8 mouse cellular contexts compared by ENCODE assay signal in the genomic region with DNA sequence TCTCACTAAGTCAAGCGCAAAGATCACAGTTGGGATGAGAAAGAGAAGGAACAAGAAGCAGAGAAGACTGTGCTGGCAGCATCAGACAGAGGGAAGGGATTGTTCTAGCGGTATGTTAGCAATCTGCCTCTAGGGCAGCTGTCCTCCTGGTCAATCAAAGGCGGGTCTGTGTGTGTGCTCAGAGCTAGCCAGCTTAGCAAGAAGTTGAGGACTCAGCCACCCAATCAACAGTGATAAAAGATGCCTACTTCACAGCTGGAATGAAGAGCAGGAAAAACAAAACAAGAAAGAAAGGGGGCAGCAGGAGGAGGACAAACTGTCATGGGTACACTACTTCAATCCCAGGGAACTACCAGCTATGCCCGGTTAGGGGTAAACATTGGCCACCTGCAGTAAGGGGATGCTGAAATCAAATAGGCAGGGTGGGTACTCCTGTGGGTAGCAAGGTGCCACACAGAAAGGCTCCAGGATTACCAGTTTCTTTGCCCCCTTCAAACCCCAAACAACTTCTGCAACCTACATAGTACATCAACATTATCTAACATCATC. TPM values are rescaled to one million over a fixed set of nuclear protein-coding genes. Genes with fewer than 3 reads are reported as not detected.
A peak's percentile ranks its signal among the peaks of the same experiment; 100 is the strongest.
DNase-seq lines count a peak whose midpoint lies in the region; ATAC-seq lines count a peak whose summit lies in the region.

No protein-coding gene starts in this region.

- no peaks in the 10 kb centered on the region for H3K27me3 ChIP-seq in kidney, embryonic 14.5 days (ENCODE audit: control insufficient read depth, insufficient read depth, low read length)
- H3K27me3 ChIP-seq in hindbrain, embryonic 12.5 days, result no peaks in the 10 kb centered on the region

- H3K27ac ChIP-seq in kidney, embryonic 14.5 days (ENCODE audit: low read depth, low read length), result peak overlapping the region; percentile 97
- peak overlapping the region; percentile 96 for H3K27ac ChIP-seq in brown adipose tissue, adult 24 weeks (replicated peaks; ENCODE audit: low read depth, low read length)
- peak overlapping the region; percentile 82 for H3K27ac ChIP-seq in hindbrain, embryonic 12.5 days

- no peaks in the 10 kb centered on the region for H3K36me3 ChIP-seq in kidney, embryonic 14.5 days (ENCODE audit: control insufficient read depth, insufficient read depth, low read length)
- no peaks in the 10 kb centered on the region for H3K36me3 ChIP-seq in hindbrain, embryonic 12.5 days

- ATAC-seq in kidney, embryonic 14.5 days (ENCODE audit: low FRiP score, low TSS enrichment), result no peak
- ATAC-seq in hindbrain, embryonic 12.5 days (ENCODE audit: low FRiP score), result peak; percentile 23; the same call in 1 of the 2 replicates
- no peak for ATAC-seq in erythroblast, adult 5-6 weeks (replicated peaks; ENCODE audit: low FRiP score, poor library complexity, severe bottlenecking)

- H3K9me3 ChIP-seq in kidney, embryonic 14.5 days (ENCODE audit: control insufficient read depth, low read length), result no peaks in the 10 kb centered on the region
- H3K9me3 ChIP-seq in hindbrain, embryonic 12.5 days (replicated peaks), result no peaks in the 10 kb centered on the region

- 26% methylated on average over 4 of the region's 4 CpGs for WGBS in kidney, embryonic 14.5 days
- WGBS in hindbrain, embryonic 12.5 days, result 33% methylated on average over 4 of the region's 4 CpGs

- H3K4me3 ChIP-seq in kidney, embryonic 14.5 days (ENCODE audit: low read length), result peak overlapping the region; percentile 7; the same call in 1 of the 2 replicates
- H3K4me3 ChIP-seq in brown adipose tissue, adult 24 weeks (ENCODE audit: insufficient read depth, low read depth, low read length), result peak overlapping the region; percentile 9; the same call in 1 of the 2 replicates
- H3K4me3 ChIP-seq in hindbrain, embryonic 12.5 days, result no peak overlapping the region

- H3K4me1 ChIP-seq in kidney, embryonic 14.5 days (ENCODE audit: control insufficient read depth, insufficient read depth, low read length), result peaks cover 70% of the 10 kb centered on the region
- peaks cover 42% of the 10 kb centered on the region for H3K4me1 ChIP-seq in brown adipose tissue, adult 24 weeks (ENCODE audit: control insufficient read depth, insufficient read depth, insufficient read length, low read length)
- H3K4me1 ChIP-seq in hindbrain, embryonic 12.5 days, result peaks cover 57% of the 10 kb centered on the region

- H3K9ac ChIP-seq in kidney, embryonic 14.5 days (ENCODE audit: low read depth, low read length), result peak overlapping the region; percentile 40; the same call in 1 of the 2 replicates
- no peak overlapping the region for H3K9ac ChIP-seq in hindbrain, embryonic 12.5 days

- DNase-seq in kidney, postnatal 25 days, result no peak
- peak; percentile 41 for DNase-seq in lung, postnatal 36 days
- DNase-seq in thymus, postnatal 10 days (ENCODE audit: low spot score in 2 of 2), result no peak
- no peak for DNase-seq in left cerebral cortex, adult 11 months (ENCODE audit: low spot score)

- H3K4me2 ChIP-seq in kidney, embryonic 14.5 days (replicated peaks; ENCODE audit: low read depth, low read length), result peak overlapping the region; percentile 31; the same call in 1 of the 2 replicates
- H3K4me2 ChIP-seq in hindbrain, embryonic 12.5 days (replicated peaks), result peak overlapping the region; percentile 23

RNA-seq across cellular contexts. Expression of a gene that starts 15.6 kb away (rescaled TPM):
- 29.1 and 53.6 TPM in 2 replicates for polyA plus RNA-seq in kidney, embryonic 14.5 days (2014; fragmentation: Nextera tagmentation; extraction: Ambion mirVana)
- 32.5 and 35.3 TPM in 2 replicates for polyA plus RNA-seq in brown adipose tissue, adult 24 weeks (2012; ENCODE audit: insufficient read depth, insufficient read length, missing spikeins)
- 52.8 and 62.7 TPM in 2 replicates for polyA plus RNA-seq in hindbrain, embryonic 12.5 days (2016; fragmentation: Nextera tagmentation; extraction: Ambion mirVana)
- 8.8 and 10.0 TPM in 2 replicates for total RNA-seq in erythroblast, adult 5-6 weeks (2015; ENCODE audit: low replicate concordance)
- 6.2 and 9.5 TPM in 2 replicates for total RNA-seq in erythroblast, adult 5-6 weeks (2017; ENCODE audit: low replicate concordance)

RNA-seq across cellular contexts. Expression of a gene that starts 23.9 kb away (rescaled TPM):
- 0.24 and 0.31 TPM in 2 replicates for polyA plus RNA-seq in kidney, embryonic 14.5 days (2014; fragmentation: Nextera tagmentation; extraction: Ambion mirVana)
- polyA plus RNA-seq in brown adipose tissue, adult 24 weeks (2012; ENCODE audit: insufficient read depth, insufficient read length, missing spikeins), result not detected in 2 replicates
- polyA plus RNA-seq in hindbrain, embryonic 12.5 days (2016; fragmentation: Nextera tagmentation; extraction: Ambion mirVana), result 0.32 and 0.48 TPM in 2 replicates
- total RNA-seq in erythroblast, adult 5-6 weeks (2015; ENCODE audit: low replicate concordance), result not detected in 2 replicates
- not detected in 2 replicates for total RNA-seq in erythroblast, adult 5-6 weeks (2017; ENCODE audit: low replicate concordance)

RNA-seq across cellular contexts. Expression of a gene that starts 35.6 kb away (rescaled TPM):
- 404 and 541 TPM in 2 replicates for polyA plus RNA-seq in kidney, embryonic 14.5 days (2014; fragmentation: Nextera tagmentation; extraction: Ambion mirVana)
- 27.5 and 33.4 TPM in 2 replicates for polyA plus RNA-seq in brown adipose tissue, adult 24 weeks (2012; ENCODE audit: insufficient read depth, insufficient read length, missing spikeins)
- polyA plus RNA-seq in hindbrain, embryonic 12.5 days (2016; fragmentation: Nextera tagmentation; extraction: Ambion mirVana), result 281 and 304 TPM in 2 replicates
- 42.3 and 58.3 TPM in 2 replicates for total RNA-seq in erythroblast, adult 5-6 weeks (2015; ENCODE audit: low replicate concordance)
- total RNA-seq in erythroblast, adult 5-6 weeks (2017; ENCODE audit: low replicate concordance), result 23.3 and 23.4 TPM in 2 replicates

RNA-seq across cellular contexts. Expression of a gene that starts 42.8 kb away (rescaled TPM):
- polyA plus RNA-seq in kidney, embryonic 14.5 days (2014; fragmentation: Nextera tagmentation; extraction: Ambion mirVana), result not detected in 2 replicates
- polyA plus RNA-seq in brown adipose tissue, adult 24 weeks (2012; ENCODE audit: insufficient read depth, insufficient read length, missing spikeins), result not detected in 2 replicates
- polyA plus RNA-seq in hindbrain, embryonic 12.5 days (2016; fragmentation: Nextera tagmentation; extraction: Ambion mirVana), result not detected in 2 replicates
- total RNA-seq in erythroblast, adult 5-6 weeks (2015; ENCODE audit: low replicate concordance), result not detected in 2 replicates
- 1.8 TPM in 1 of 2 replicates, not detected in the other for total RNA-seq in erythroblast, adult 5-6 weeks (2017; ENCODE audit: low replicate concordance)

RNA-seq across cellular contexts. Expression of a gene that starts 43.2 kb away (rescaled TPM):
- 48.5 and 50.5 TPM in 2 replicates for polyA plus RNA-seq in kidney, embryonic 14.5 days (2014; fragmentation: Nextera tagmentation; extraction: Ambion mirVana)
- polyA plus RNA-seq in brown adipose tissue, adult 24 weeks (2012; ENCODE audit: insufficient read depth, insufficient read length, missing spikeins), result 11.5 and 13.0 TPM in 2 replicates
- polyA plus RNA-seq in hindbrain, embryonic 12.5 days (2016; fragmentation: Nextera tagmentation; extraction: Ambion mirVana), result 49.3 and 50.0 TPM in 2 replicates
- total RNA-seq in erythroblast, adult 5-6 weeks (2015; ENCODE audit: low replicate concordance), result 14.0 and 24.7 TPM in 2 replicates
- 12.0 and 18.8 TPM in 2 replicates for total RNA-seq in erythroblast, adult 5-6 weeks (2017; ENCODE audit: low replicate concordance)
